Mouse (Mus musculus): ENCODE measurements around the gene Psg16. TPM values are rescaled to one million over a fixed set of nuclear protein-coding genes. Genes with fewer than 3 reads are reported as not detected.
A peak's percentile ranks its signal among the peaks of the same experiment; 100 is the strongest.
"Not testable (repeated sequence)": the region's sequence is repeated elsewhere in the genome, so short reads cannot be mapped to it uniquely, and the experiment has no call there.

Psg16 gene
- polyA plus RNA-seq, 1 experiment from 2014 or later: 0.12 TPM

DNA sequence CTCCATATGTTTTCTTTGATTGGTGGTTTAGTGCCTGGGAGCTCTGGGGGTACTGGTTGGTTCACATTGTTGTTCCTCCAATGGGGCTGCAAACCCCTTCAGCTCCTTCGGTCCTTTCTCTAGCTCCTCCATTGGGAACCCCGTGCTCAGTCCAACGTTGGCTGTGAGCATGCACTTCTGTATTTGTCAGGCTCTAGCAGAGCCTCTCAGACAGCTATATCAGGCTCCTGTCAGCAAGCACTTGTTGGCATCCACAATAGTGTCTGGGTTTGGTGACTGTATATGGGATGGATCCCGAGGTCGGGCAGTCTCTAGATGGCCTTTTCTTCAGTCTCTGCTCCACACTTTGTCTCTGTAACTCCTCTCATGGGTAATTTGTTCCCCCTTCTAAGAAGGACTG, 6.2 kb upstream of the Psg16 start:
- not testable (repeated sequence) for ATAC-seq (ENCODE audit: insufficient number of reproducible peaks, low FRiP score, low TSS enrichment, low read depth); H3K9me3 ChIP-seq (ENCODE audit: control insufficient read depth, low read length); H3K27ac ChIP-seq (replicated peaks; ENCODE audit: low read depth, low read length); H3K4me3 ChIP-seq (ENCODE audit: low read depth, low read length); H3K4me1 ChIP-seq (ENCODE audit: control insufficient read depth, insufficient read depth, low read length); H3K9ac ChIP-seq (ENCODE audit: low read length); DNase-seq (ENCODE audit: low spot score); H3K4me2 ChIP-seq (ENCODE audit: low read depth, severe bottlenecking); H3K27me3 ChIP-seq (ENCODE audit: control insufficient read depth, insufficient read depth, low read length); H3K36me3 ChIP-seq (ENCODE audit: control insufficient read depth, insufficient read depth, low read length)
- WGBS: 52% methylated on average over 5 of the region's 5 CpGs

DNA sequence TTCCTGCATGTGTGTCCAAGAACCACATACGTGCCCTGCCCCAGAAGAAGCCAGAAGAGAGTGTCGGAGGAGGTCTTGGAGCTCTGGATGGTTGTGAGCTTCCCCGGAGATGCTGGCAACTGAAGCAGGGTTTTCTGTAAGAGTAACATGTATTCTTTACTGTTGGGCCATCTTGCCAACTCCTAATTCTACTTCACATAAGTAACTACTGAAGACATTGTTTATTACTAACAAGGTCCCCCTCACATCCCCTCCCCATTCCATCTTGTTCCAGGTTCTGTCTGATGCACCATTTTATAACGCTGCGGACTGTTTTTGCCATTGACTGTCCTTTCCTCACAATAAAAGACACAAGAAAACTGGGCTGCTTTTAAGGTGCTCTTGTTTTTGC, 332 bp upstream of the Psg16 start:
- no peak for DNase-seq (ENCODE audit: low spot score)
- 60% methylated on average over 5 of the region's 5 CpGs for WGBS

DNA sequence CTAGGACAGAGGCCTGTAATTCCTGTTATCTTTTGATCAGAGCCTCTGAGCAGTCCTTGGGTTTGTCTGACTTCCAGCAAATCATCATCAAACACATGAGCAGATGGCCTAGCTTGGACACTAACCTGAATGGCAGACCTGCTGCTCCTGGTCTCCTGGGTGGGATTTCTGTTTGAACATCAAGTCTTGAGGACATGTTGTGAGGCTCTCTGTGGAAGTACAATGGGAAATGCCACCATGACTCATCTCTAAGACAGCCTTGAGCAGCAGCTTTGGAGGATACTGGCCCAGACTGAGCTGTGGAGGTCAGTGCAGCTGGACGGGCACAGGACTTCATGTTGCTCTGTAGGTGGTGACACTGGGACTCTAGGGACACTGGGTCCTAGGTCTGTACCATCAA, 2.7 kb downstream of the Psg16 start:
- no peak overlapping the region for H3K4me3 ChIP-seq (ENCODE audit: low read depth, low read length)
- H3K4me1 ChIP-seq (ENCODE audit: control insufficient read depth, insufficient read depth, low read length): no peaks in the 10 kb centered on the region
- ATAC-seq (ENCODE audit: insufficient number of reproducible peaks, low FRiP score, low TSS enrichment, low read depth) (no peak), DNase-seq (ENCODE audit: low spot score) (no peak)
- 95% methylated on average over 1 of the region's 1 CpGs for WGBS
- no peaks in the 10 kb centered on the region for H3K27me3 ChIP-seq (ENCODE audit: control insufficient read depth, insufficient read depth, low read length)
- no peak overlapping the region for H3K4me2 ChIP-seq (ENCODE audit: low read depth, severe bottlenecking)
- H3K9ac ChIP-seq (ENCODE audit: low read length): no peak overlapping the region
- H3K27ac ChIP-seq (replicated peaks; ENCODE audit: low read depth, low read length): no peak overlapping the region
- H3K36me3 ChIP-seq (ENCODE audit: control insufficient read depth, insufficient read depth, low read length): no peaks in the 10 kb centered on the region
- 0 out of 2 replicates have a peak, but pooled peaks cover 6% of the 10 kb centered on the region for H3K9me3 ChIP-seq (ENCODE audit: control insufficient read depth, low read length)

More for the DNA sequence above, 332 bp upstream of the Psg16 start:
- Histone ChIP-seq H3K27ac (replicated peaks; ENCODE audit: low read depth, low read length) (no peak overlapping the region), H3K4me3 (ENCODE audit: low read depth, low read length) (no peak overlapping the region), H3K4me1 (ENCODE audit: control insufficient read depth, insufficient read depth, low read length) (no peaks in the 10 kb centered on the region), H3K9ac (ENCODE audit: low read length) (no peak overlapping the region), H3K27me3 (ENCODE audit: control insufficient read depth, insufficient read depth, low read length) (no peaks in the 10 kb centered on the region), H3K9me3 (ENCODE audit: control insufficient read depth, low read length) (0 out of 2 replicates have a peak, but pooled peaks cover 3% of the 10 kb centered on the region), H3K4me2 (ENCODE audit: low read depth, severe bottlenecking) (no peak overlapping the region), H3K36me3 (ENCODE audit: control insufficient read depth, insufficient read depth, low read length) (no peaks in the 10 kb centered on the region)
- ATAC-seq (ENCODE audit: insufficient number of reproducible peaks, low FRiP score, low TSS enrichment, low read depth): no peak

DNA sequence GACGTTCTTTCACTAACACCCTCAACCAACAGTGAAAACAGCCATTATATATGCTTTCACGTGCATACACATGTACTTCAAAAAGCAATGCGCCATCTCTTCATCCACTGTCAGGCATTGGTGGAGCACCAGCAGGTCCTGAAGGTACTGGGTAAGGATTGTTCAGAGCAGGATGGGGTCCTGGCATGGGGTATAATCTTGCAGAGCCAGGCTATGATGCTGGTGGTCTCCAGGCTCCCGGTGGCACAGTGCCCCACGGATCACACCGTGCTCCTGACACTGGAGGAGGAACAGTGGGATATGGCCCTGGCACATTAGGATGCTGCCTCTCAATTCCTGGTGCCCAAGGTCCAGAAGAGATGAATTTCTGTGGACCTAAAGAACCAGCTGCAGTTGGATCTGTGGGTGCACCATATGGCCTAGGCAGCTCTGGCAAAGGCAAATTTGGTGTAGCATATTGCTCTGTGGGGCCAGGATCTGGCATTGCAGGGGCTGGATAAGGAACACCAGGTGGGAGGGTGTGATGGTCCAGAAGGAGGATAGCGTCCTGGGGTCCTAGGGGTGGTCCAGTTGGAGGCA, 4.3 kb downstream of the Psg16 start:
- H3K4me3 ChIP-seq (ENCODE audit: low read depth, low read length): no peak overlapping the region
- no peak overlapping the region for H3K9ac ChIP-seq (ENCODE audit: low read length)
- no peak overlapping the region for H3K4me2 ChIP-seq (ENCODE audit: low read depth, severe bottlenecking)
- H3K9me3 ChIP-seq (ENCODE audit: control insufficient read depth, low read length): 0 out of 2 replicates have a peak, but pooled peaks cover 6% of the 10 kb centered on the region
- H3K27ac ChIP-seq (replicated peaks; ENCODE audit: low read depth, low read length): no peak overlapping the region
- 87% methylated on average over 7 of the region's 7 CpGs for WGBS
- H3K36me3 ChIP-seq (ENCODE audit: control insufficient read depth, insufficient read depth, low read length): no peaks in the 10 kb centered on the region
- H3K27me3 ChIP-seq (ENCODE audit: control insufficient read depth, insufficient read depth, low read length): no peaks in the 10 kb centered on the region
- DNase-seq (ENCODE audit: low spot score) (no peak), ATAC-seq (ENCODE audit: insufficient number of reproducible peaks, low FRiP score, low TSS enrichment, low read depth) (no peak)
- H3K4me1 ChIP-seq (ENCODE audit: control insufficient read depth, insufficient read depth, low read length): no peaks in the 10 kb centered on the region

DNA sequence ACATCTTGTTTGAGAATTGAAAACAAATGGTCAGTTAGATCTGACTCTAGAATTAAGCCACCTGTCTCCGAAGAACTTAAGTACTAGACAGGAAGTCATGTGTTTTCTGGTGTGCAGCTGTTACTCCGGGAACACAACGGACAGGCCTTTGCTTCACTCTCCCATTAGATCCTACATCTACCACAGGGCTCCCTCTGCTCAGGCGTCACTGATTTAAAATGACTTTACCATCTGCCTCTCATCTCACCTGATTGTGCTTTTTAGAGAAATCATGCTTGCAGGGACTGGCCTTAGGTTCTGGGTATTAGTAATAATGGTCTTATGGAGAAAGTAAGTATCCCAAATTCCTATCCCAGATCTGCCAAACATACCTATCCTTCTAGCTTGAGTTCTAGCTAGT, 8.9 kb downstream of the Psg16 start:
- Histone ChIP-seq H3K27me3 (ENCODE audit: control insufficient read depth, insufficient read depth, low read length) (no peaks in the 10 kb centered on the region), H3K9ac (ENCODE audit: low read length) (no peak overlapping the region), H3K4me3 (ENCODE audit: low read depth, low read length) (no peak overlapping the region), H3K36me3 (ENCODE audit: control insufficient read depth, insufficient read depth, low read length) (no peaks in the 10 kb centered on the region), H3K27ac (replicated peaks; ENCODE audit: low read depth, low read length) (no peak overlapping the region), H3K9me3 (ENCODE audit: control insufficient read depth, low read length) (0 out of 2 replicates have a peak, but pooled peaks cover 3% of the 10 kb centered on the region), H3K4me2 (ENCODE audit: low read depth, severe bottlenecking) (no peak overlapping the region), H3K4me1 (ENCODE audit: control insufficient read depth, insufficient read depth, low read length) (no peaks in the 10 kb centered on the region)
- no peak for ATAC-seq (ENCODE audit: insufficient number of reproducible peaks, low FRiP score, low TSS enrichment, low read depth)
- 80% methylated on average over 4 of the region's 4 CpGs for WGBS
- peak; percentile 6 for DNase-seq (ENCODE audit: low spot score)

DNA sequence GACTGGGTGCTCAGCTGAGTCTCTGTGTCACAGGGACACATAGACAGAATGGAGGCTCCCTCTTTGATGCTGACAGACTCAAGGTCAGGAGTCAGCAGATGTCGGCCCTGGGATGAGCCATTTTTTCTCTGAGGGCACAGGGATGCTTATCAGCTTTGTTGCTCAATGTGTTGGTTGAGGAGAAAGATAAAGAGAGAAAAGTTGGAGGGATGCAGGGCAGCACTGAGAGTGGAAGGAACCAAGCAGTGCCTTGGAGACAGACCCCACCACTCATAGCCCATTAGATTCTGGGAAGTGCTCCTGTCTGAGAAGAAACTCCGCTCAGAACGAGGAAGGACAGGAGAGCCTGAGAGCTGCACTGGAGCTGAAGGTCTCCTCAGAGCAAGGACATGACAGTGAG, 13.9 kb downstream of the Psg16 start:
- Histone ChIP-seq H3K4me3 (ENCODE audit: low read depth, low read length) (no peak overlapping the region), H3K27me3 (ENCODE audit: control insufficient read depth, insufficient read depth, low read length) (no peaks in the 10 kb centered on the region), H3K4me2 (ENCODE audit: low read depth, severe bottlenecking) (no peak overlapping the region), H3K36me3 (ENCODE audit: control insufficient read depth, insufficient read depth, low read length) (no peaks in the 10 kb centered on the region), H3K9ac (ENCODE audit: low read length) (no peak overlapping the region), H3K4me1 (ENCODE audit: control insufficient read depth, insufficient read depth, low read length) (no peaks in the 10 kb centered on the region), H3K9me3 (ENCODE audit: control insufficient read depth, low read length) (no peaks in the 10 kb centered on the region), H3K27ac (replicated peaks; ENCODE audit: low read depth, low read length) (no peak overlapping the region)
- peak; percentile 6 for DNase-seq (ENCODE audit: low spot score)
- ATAC-seq (ENCODE audit: insufficient number of reproducible peaks, low FRiP score, low TSS enrichment, low read depth): no peak
- WGBS: 78% methylated on average over 3 of the region's 3 CpGs

DNA sequence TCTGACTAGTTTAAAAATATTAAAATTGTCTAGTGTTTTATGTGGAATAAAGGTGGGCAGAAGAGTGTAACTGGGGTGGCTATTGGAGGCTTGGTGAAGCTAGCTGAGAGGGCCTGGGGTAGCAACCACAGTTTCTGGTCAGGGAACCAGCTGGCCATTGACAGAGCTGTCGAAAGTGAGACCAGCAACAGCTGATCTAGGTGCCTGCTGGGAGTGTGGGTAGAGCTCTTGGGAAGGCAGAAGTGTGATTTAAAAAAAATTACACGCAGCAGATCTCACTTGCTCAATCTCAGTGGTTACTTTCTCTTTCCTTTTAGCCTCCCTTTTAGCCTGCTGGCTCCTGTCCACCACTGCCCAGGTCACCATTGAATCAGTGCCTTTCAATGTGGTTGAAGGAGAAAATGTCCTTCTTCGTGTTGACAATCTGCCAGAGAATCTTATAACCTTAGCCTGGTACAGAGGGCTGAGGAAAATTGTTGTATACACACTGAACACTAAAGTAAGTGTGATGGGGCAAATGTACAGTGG, 16.3 kb downstream of the Psg16 start:
- no peaks in the 10 kb centered on the region for H3K27me3 ChIP-seq (ENCODE audit: control insufficient read depth, insufficient read depth, low read length)
- H3K9me3 ChIP-seq (ENCODE audit: control insufficient read depth, low read length): no peaks in the 10 kb centered on the region
- DNase-seq (ENCODE audit: low spot score) (peak; percentile 6), ATAC-seq (ENCODE audit: insufficient number of reproducible peaks, low FRiP score, low TSS enrichment, low read depth) (no peak)
- H3K4me1 ChIP-seq (ENCODE audit: control insufficient read depth, insufficient read depth, low read length): no peaks in the 10 kb centered on the region
- H3K9ac ChIP-seq (ENCODE audit: low read length): no peak overlapping the region
- 54% methylated on average over 3 of the region's 3 CpGs for WGBS
- H3K27ac ChIP-seq (replicated peaks; ENCODE audit: low read depth, low read length): no peak overlapping the region
- no peak overlapping the region for H3K4me2 ChIP-seq (ENCODE audit: low read depth, severe bottlenecking)
- H3K36me3 ChIP-seq (ENCODE audit: control insufficient read depth, insufficient read depth, low read length): no peaks in the 10 kb centered on the region
- H3K4me3 ChIP-seq (ENCODE audit: low read depth, low read length): no peak overlapping the region

DNA sequence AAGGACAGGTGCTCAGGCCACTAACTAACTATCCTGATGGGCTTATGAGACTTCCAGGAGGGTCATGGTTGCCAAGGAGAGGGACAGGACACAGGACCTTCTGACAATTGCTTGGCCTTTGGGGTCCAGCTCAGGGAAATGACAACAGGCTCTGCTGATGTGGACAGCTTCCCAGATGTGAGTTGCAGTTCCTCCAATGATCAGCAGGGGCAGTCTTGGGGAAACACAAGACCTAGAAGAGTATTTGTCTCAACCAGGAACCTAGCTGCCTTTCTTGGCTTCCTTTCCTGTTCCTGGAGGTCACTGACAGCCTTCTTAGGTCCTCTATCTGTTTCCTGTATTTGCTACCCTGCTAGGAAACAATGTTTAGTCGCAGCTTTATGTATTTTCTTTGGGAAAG, 17.4 kb downstream of the Psg16 start:
- DNase-seq (ENCODE audit: low spot score) (peak; percentile 29), ATAC-seq (ENCODE audit: insufficient number of reproducible peaks, low FRiP score, low TSS enrichment, low read depth) (no peak)
- H3K4me2 ChIP-seq (ENCODE audit: low read depth, severe bottlenecking): no peak overlapping the region
- no peak overlapping the region for H3K27ac ChIP-seq (replicated peaks; ENCODE audit: low read depth, low read length)
- no peaks in the 10 kb centered on the region for H3K4me1 ChIP-seq (ENCODE audit: control insufficient read depth, insufficient read depth, low read length)
- whole genome bisulfite sequencing: 15% methylated on average over 1 of the region's 1 CpGs
- H3K9ac ChIP-seq (ENCODE audit: low read length): no peak overlapping the region
- H3K4me3 ChIP-seq (ENCODE audit: low read depth, low read length): no peak overlapping the region
- H3K36me3 ChIP-seq (ENCODE audit: control insufficient read depth, insufficient read depth, low read length): no peaks in the 10 kb centered on the region
- no peaks in the 10 kb centered on the region for H3K27me3 ChIP-seq (ENCODE audit: control insufficient read depth, insufficient read depth, low read length)
- no peaks in the 10 kb centered on the region for H3K9me3 ChIP-seq (ENCODE audit: control insufficient read depth, low read length)

DNA sequence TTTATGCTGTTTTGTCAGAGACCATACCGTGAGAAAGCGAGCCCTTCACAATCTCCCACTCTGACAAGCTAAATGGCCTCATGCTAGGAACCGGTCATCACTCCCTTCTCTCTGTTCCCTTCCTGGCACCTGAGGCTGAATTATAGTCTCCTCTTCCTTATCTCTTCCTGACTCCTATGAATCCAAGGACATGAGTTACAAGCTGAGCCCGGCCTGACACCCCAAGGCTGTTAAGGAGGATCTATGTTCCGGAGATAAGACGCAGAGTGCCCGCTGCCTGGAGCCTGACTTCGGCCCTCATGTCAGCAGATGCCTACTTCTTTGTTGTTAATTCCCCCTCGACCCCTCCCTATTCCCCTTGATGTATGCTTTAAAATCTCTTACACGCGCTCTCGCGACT, 27.8 kb downstream of the Psg16 start:
- H3K4me3 ChIP-seq (ENCODE audit: low read depth, low read length); H3K9ac ChIP-seq (ENCODE audit: low read length); H3K9me3 ChIP-seq (ENCODE audit: control insufficient read depth, low read length); ATAC-seq (ENCODE audit: insufficient number of reproducible peaks, low FRiP score, low TSS enrichment, low read depth); H3K27ac ChIP-seq (replicated peaks; ENCODE audit: low read depth, low read length); H3K4me2 ChIP-seq (ENCODE audit: low read depth, severe bottlenecking); H3K27me3 ChIP-seq (ENCODE audit: control insufficient read depth, insufficient read depth, low read length); DNase-seq (ENCODE audit: low spot score); H3K4me1 ChIP-seq (ENCODE audit: control insufficient read depth, insufficient read depth, low read length); H3K36me3 ChIP-seq (ENCODE audit: control insufficient read depth, insufficient read depth, low read length): not testable (repeated sequence)
- 94% methylated on average over 13 of the region's 13 CpGs for WGBS
